Mouse (Mus musculus): ENCODE results near the gene Tbc1d5.

GRCm38 (mm10) chr17:50990770-50991405 is 188.3 kb downstream of the Tbc1d5 start:
- TF ChIP-seq POLR2A (IDR thresholded peaks at IDR 0.05; ENCODE audit: low read depth, low read length) (no peak), CTCF (conservative IDR thresholded peaks at IDR 0.05; ENCODE audit: insufficient read depth, insufficient read length, low read depth, low read length) (no peak)

All from kidney, adult 2 months (tissue).